Mouse (Mus musculus): Measurements from ENCODE around the gene Pptc7.
"Not testable (repeated sequence)": the region's sequence is repeated elsewhere in the genome, so short reads cannot be mapped to it uniquely, and the experiment has no call there.

Pptc7 gene

DNA sequence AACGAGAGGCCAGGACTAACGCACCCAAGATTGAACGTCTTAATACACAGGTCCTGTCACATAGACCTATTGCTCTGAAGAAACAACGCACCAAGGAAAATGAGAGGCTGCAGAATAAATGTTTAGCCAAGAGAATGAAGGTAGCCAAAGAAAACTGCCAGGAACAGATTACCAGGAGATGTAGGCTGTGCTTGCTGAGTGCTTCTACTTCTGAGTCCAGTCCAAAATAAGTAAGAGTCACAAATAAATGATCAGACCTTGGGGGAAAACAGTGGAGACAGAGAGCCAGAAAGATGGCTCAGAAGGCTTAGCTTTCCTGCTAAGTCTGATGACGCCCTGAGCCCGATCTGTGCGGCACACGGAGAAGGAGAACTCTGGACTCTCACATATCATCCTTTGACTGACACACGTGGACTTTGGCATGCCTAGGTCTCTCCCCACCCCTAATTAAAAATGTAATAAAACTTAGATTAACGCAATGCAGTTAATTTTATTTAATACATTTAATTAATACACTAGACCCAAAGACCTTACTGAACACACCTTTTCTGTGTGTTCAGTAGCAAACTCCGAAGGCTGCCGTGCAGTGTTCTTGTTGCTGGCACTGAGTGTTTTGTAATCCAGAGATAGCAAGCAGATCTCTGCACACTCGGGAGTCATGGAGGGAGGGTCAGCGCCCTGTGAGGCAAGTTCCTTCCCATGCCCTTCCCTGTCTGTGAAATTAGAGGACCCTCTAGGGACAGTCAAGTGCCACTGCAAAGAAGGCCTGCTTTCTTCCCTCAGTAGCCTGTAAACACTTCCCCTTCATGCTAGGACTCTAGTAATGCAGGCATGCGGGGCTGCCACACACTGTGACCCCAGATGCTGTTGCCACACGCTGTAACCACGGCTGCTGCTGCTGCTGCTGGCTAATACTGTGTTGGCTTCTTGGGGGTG, 18.9 kb downstream of the Pptc7 start:
- DNase-seq, result no peak

DNA sequence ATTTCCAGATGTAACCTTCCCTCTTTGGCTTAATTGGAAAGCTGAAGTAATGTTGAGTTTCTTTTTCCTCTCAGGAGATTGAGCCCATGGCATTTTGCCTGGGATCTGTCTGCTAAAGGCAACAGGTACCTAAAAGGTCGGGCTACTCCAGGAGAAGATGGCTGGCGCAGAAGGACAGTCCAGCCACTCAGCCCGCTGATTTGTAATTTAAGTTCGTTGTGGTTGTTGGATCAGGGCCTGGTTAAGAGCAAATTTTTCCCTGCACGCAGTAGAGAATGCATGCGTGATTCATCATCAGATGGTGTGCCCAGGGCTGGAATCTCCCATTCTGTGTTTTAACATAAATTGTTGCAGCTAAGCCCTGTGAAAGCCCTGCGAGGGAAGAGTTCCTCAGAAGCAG, 19.8 kb downstream of the Pptc7 start:
- no peak for DNase-seq

DNA sequence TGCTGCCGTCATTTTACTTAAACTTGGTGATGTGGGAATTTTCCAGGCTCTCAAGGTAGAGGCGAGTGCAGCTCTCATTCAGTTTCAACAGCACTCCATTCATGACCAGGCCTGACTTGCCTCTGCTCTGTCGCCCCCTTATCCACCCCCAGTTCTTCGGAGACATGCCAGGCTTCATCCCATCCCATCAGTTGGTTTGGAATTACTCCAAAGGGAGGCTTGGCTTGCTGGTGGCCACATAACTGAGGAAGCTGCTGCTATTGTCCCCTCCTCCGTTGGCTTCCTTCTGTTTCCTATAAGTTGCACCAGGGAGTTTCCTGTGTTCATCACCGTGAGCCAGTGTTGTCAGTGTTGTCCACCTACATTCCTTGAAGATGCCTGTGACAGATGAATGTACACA, 20.4 kb downstream of the Pptc7 start:
- no peak for DNase-seq

DNA sequence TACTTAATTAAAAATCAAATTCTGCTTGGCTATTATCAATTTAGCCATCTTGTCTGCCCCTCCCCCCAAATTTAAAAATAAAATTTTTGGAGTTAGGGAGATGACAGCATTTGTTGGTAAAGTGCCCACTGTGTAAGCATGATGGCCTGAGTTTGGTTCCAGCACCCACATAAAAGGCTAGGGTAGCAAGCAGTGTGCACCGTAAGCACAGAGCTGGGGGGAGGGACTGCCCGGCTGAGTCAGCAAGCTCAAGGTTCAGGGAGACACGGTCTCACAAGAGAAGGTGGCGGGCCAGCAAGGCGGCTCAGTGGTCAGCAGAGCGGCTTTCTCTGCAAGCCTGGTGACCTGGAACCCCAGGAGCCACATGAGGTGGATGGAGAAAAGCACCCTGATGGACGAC, 21.3 kb downstream of the Pptc7 start:
- DNase-seq, result peak; percentile 54

DNA sequence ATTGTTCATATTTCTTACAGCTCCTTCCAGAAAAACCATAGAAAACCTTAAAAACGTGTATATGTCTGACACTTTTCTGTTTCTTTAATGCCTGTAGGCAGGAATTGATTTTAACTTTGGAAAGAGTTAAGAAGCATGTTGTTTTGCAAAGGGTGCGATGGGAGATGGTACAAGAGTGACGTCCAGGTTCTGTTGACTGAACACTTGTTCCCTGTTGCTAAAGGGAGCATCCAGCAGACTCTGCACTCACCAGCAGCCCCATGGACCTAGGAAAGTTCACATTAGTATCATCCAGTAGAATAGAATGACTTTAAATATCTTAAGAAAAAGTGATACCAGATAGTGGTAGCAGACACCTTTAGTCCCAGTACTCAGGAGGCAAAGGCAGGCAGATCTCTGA, 22.4 kb downstream of the Pptc7 start:
- no peak for DNase-seq

DNA sequence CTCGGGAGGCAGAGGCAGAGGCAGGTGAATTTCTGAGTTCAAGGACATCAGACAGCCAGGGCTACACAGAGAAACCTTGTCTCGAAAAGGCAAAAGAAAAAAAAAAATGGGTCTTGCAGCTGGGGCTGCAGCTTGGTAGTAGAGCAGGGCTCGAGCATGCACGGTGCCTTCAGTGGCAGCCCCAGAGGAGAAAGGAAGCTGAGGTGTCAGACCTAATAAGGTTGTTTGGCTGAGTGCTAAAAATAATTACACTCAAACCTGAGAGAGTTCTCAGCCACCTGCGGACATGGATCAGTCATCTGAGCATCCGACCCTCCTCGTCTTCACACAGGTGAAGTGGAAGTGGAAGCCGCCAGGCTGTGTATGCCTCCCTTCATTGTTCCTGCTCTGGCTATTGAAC, 26.5 kb downstream of the Pptc7 start:
- DNase-seq, result no peak

DNA sequence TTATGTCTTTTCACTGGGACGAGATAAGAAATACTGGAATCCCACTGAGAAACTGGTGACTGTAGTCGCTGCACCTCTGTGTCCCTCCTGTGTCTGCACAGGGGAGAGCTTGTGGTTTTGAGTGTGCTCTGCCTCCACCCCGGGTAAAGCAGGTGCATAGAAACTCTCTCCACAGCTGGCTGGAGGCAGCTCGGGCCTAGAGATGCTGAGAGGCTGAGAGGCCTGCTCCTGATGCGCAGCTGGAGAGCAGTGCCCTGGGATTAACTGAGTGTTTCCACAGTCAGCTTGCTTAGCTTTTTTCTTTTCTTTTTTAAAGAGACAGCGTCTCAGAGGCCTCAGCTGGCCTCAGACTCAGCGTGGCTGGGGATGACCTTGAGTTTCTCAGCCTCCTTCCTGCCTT, 27.5 kb downstream of the Pptc7 start:
- no peak for DNase-seq

DNA sequence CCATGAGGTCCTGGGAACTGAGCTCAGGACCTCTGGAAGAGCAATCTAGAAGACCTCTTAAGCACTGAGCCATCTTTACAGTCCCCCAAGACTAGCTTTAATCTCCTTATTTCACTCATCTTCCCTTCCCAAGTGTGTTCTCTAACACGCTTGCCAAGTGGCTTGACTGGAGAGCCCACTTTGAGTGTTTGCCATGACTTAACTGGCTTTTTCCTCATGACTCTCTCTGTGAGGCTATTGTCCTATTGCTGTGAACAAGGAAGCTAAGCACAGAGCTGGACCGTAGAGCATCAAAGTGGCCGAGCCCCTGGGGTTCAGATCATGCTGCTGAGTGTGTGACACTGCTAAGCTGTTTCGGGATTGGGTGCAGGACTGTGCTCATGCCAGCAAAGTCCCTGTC, 28.2 kb downstream of the Pptc7 start:
- no peak for DNase-seq

DNA sequence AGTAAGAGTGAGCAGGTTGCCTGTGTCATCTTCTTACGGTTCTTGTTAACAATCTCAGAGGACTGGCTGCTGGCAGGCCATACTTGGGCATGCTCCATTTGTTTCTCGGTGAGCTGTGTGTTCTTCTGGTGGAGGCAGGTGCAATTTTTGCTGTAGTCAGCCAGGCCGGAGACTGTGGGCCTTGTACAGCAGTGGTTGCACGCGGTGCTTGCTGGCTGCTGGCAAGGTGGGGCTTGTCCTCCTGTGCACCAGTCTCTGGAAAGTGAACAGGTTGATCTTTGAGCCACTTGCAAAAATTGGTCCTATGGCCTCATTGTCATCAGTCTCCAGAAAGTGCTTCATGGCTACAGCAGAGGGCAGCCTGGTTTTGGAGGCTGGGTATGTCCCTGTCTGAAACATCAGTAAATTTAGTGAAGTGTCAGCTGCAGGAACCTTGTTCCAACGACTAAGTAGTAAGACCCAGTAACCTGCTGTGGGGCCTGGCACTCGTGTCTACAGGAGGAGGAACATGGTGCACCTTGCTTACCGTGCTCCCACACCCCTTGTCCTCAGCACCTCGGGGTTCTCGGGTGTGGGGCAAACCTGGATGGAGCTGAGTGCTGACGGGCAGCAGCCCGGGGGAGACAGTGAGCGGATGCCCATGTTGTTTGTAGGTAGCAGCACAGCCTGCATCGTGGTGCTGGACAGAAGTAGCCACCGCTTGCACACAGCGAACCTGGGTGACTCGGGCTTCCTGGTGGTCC, 28.9 kb downstream of the Pptc7 start:
- DNase-seq, result peak; percentile 58

DNA sequence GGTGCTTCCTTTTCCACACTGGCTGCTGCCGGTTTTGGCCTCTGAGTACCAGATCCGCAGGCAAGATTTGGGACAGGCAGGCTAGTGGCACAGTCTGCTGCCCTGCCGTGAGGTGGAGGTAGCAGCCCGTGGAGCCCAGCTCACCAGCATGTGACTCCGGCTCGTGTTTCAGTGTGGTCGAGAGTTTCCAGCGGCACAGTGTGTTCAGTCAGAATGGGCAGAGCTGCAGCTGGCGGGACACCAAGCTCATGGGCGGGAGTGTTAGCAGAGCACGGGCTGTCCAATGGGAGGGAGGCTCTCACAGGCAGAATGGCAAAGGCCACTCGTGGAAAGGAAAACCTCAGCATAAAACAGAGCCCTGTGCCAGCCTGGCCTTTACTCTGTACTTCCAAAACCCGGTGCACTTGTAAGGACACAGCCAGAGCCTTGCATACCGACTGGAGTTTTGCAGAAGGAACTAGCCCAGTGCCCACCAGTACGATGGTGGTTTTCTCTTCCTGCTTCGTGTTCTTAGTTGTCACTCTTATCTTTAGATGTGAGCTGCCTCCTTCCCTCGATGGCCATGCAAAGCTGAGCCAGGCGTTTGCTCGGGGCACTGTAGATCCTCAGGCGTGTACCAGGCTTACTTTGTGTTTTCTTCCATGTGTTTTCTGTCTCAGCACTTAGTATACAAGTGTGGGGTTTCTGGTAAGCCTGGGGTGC, 31.0 kb downstream of the Pptc7 start:
- DNase-seq, result peak; percentile 95

DNA sequence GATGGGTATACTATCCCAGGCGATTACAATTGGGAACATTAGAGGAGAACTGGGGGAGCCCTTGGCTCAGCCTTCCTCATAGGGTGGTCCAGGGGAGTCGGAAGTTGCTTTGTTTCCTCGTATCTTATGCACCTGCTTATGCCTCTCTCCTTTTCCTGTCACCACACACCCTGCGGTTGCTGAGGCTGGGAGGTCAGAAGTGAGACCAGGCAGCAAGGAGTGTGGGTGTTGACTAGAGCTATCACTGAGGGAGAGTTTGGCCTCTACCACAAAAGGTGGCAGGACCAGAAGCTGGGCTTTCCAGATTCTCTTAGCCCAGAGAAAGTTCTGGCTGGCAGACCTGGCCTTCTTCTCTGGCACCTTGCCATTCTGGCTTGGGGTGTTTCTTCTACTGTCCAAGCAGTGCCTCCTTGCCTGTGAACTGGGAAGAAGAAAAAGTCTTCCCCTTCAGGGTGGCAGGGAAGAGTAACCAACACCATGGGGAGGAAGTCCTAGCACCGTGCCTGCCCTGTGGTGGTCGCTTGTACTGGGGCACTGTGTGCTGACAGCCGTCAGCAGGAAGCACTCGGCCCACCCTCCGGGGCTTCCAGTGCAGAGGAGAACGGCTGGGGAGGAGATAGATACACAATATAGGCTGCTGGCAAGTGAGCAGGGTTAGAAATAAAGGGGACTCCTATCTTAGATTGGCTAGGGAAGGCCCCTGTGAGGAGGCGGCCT, 33.3 kb downstream of the Pptc7 start:
- DNase-seq, result peak; percentile 59

DNA sequence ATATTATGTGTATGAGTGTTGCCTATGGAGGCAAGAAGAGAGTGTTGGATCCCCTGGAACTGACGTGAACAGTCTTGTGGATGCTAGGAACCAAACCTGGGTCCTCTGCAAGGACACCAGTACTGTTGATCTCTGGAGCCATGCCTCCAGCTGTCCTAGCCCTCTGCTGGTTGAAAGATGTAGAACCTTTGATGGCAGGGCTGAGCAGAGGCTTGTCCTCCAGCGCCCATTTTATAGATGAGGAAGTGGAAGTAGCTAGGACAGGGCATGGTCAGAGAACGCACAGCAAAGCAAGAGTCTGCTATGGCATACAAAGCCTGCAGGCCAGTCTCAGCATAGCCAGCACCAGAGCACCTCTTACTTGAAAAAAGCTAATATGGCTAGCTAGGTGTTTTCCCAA, 33.9 kb downstream of the Pptc7 start:
- peak; percentile 35 for DNase-seq

DNA sequence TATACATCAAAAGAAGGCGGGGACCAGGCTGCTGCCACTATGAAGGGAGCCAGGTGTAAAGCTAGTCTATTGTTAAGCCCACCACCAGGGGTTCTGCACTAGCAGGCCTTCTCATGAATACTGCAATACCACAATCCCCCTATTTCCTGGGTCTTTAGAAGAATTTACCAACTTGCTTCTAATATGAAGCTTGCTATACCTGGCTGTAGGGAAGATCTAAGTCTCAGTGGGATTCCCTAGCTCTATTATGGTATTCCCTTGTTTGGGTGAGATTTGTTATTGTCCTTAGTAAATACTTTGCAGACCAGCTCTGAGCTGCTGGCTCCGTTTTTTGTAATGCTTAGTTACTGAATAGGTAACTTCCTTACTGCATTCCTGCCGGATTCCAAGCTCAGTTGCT, 34.8 kb downstream of the Pptc7 start:
- DNase-seq, result not testable (repeated sequence)

DNA sequence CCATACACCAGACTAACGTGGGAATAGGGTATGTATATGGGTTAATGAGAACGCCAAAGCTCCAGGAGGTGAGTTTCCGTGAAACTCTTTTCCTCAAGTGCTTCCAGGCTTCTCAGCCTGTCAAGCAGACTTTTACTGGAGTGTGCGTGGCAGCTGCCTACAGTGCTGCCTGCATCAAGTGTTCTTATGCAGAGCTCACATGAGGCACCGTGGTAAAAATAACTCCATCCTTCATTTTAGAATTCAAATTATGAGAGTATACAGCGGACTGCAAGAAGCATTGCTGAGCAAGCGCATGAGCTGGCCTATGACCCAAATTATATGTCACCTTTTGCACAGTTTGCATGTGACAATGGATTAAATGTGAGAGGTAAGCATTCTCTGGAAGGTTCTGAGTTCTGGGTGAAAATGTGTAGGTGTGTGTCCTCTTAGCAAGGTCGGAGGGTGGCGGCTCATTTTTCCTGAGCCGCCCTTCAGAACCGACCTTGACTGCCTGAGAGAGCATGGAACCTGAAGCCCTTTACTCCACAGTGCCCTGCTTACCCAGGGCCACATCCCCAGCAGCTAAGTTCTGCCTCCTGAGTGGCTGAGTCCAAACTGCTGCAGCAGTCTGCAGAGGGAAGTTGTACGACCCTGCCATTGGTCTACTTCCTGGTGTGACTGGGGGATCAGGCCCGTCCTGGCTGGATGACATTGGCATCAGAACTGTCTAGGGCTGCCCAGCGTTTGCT, 35.5 kb downstream of the Pptc7 start:
- peak; percentile 46 for DNase-seq

DNA sequence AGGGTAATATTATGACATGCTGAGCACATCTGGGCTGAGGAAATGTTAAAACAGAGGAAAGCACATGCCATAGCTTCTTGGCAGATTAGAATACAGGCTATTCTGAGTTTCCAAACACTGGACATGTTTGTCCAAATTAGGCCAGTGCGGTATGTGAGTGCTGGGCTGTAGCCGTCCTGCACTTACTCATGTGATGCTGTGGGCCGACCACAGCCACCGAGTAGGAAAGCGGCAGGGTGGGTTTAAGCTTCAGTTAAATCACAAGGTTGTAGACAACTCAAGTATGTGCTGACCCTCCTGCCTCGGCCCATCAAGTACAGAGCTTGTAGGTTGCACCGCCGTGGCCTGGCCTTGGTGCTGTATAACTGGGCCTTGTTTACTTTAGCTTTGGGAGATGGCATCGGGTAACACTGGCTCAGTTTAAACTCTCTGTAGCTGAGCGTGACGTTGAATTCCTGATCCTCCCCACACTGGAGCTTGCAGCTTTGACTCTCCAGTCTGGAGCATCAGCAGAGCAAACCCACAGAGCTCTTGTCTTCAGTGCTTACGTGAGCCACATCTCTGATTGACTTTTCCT, 36.1 kb downstream of the Pptc7 start:
- no peak for DNase-seq

DNA sequence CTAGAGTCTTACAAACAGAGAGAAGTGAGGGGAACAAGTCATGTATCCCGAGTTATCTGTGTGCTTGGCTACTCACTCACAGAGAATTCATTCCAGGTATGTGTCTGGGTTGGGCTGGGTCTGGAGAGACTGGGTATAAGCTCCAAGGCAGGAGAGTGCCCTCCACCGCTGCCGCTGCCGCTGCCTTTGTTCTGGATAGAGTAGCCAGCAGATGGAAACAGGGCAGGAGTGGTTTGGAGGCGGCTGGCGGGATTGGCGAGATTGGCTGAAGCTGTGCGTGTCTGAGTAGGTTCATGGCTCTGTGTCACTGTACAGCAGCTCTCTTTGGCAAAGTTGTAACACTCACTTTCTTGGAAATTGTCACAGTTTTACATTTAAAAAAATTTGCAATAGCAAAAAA, 39.4 kb downstream of the Pptc7 start:
- no peak for DNase-seq

DNA sequence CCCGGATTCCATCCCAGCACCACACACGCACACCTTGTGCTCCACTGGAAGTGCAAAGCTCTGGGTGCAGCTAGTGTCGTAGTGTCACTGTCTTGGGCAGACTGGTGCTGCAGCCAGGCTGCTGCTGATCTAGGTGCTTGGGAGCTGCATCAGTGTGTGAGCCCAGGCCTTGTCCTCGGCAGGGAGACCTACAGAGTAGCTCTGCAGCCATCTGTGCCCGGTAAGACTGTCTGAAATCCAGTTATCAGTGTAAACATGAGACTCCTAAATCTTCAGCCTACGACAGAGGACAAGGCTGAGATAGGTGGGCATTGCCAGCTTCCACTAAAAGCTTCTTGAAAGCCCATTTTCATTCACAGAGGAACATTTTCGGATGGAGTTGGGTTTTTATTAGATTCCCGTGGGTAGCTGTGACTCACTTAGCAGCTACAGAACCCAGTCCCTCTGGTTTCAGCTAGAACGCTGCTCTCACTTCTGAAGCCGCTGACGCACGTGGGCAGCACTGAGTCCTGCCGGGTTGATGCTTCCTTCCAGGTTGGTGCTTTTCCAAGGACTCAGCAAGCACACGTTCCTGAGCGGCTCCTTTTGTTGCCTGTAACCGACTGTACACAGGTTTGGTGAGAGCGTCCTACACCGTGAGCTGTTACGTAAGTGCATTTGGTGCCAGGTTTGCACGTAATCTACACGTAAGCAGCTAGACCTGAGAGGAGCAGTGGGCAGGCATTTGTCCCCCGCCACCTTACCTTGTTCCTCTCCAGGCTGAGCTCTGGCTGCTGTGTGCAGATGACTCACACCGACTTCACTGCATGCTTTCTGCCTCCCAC, 40.7 kb downstream of the Pptc7 start:
- no peak for DNase-seq

DNA sequence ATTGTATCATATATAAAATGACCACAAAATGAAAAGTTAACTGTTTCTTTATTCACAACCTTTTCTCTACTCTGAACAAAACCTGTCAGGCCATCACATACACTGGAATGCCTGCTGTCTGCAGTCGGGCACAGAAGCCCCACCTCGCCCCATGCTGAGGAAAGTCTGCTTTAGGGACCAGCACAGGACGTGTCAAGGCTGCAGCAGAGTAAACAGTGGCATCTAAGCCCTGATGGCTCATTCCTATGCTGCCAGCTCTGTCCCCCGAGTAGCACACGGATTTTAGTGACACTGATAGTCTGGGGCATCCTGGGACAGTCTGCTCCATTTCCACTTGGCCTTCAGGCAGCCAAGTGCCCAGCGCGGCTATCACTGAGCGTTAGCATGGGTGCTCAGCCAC, 41.3 kb downstream of the Pptc7 start:
- DNase-seq, result no peak

DNA sequence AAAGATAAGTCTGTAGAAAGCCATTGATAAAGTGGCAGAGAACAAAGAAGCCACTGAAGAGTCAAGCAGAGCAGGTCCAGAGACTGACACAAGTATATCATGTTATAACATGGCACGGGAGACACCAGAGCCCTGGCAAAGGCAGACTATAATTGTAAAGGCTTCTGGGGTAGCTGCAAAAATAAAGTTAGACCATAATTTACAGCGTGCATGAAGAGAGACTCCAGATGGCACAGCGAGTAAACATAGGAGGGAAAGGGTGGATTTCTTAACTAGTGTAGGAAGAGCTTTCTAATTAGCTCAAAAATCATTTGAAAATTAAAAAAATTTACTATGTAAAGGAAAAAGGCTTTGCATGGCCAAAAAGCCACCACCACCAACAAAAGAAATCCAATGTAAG, 43.1 kb downstream of the Pptc7 start:
- DNase-seq, result no peak

DNA sequence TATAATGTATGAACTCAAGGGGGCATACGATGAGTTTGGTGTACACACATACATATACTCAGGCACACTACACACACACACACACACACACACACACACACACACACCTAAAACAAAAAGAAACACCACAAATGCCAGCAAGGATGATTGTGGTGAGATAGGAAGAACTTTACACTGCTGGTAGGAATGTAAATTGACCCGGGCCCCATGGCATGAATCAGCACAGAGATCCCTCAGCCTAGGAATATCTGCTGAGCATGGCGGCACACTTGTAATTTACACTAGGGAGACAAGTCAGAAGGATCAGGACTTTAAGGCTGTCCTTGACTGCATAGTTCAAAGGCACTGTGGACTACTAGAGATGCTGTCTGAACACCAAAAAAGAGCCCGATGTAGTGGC, 46.1 kb downstream of the Pptc7 start:
- DNase-seq, result no peak

DNA sequence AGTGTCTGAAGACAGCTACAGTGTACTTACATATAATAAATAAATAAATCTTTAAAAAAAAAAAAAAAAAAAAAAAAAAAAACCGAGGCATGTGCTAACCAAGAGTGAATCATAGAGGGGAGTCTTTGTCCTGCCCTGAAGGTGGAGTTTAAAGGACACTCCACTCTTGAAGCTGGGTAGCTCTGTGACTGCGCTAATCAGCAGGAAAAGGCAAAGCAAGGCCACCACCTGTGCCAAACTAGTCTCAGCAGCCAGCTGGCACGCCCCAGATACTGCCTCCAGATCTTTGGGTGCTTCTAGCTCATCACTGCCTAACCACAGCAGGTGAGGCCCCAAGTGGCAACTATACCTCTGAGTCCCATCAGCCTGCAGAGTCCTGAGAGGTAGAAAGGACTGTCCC, 50.5 kb downstream of the Pptc7 start:
- DNase-seq, result no peak

All from kidney, adult 18-20 months (tissue).